Mouse (Mus musculus): ENCODE results near the gene Armc5. TPM values are rescaled to one million over a fixed set of nuclear protein-coding genes. Genes with fewer than 3 reads are reported as not detected.
A peak's percentile ranks its signal among the peaks of the same experiment; 100 is the strongest.

Gene Armc5
- polyA plus RNA-seq, 1 experiment from 2014 or later, result 15.8 TPM

- ATAC-seq (replicated peaks; ENCODE audit: low FRiP score) (no peak), DNase-seq (ENCODE audit: low spot score) (no peak)
- Histone ChIP-seq H3K36me3 (ENCODE audit: control insufficient read depth, insufficient read depth, low read length) (peaks cover 5% of the 10 kb centered on the region), H3K9me3 (ENCODE audit: control insufficient read depth, low read length) (no peaks in the 10 kb centered on the region), H3K4me2 (no peak overlapping the region), H3K27me3 (replicated peaks; ENCODE audit: control insufficient read depth, insufficient read depth, low read length) (peaks cover 13% of the 10 kb centered on the region), H3K27ac (ENCODE audit: low read depth, low read length) (no peak overlapping the region), H3K4me3 (ENCODE audit: low read depth, low read length) (no peak overlapping the region), H3K4me1 (replicated peaks; ENCODE audit: control insufficient read depth, insufficient read depth, low read length) (peaks cover 5% of the 10 kb centered on the region), H3K9ac (ENCODE audit: low read depth, low read length) (no peak overlapping the region)
- WGBS, result 85% methylated on average over 5 of the region's 5 CpGs
Measured at GRCm38 (mm10) chr7:128249998-128250397, 12.9 kb downstream of the Armc5 start.

DNA sequence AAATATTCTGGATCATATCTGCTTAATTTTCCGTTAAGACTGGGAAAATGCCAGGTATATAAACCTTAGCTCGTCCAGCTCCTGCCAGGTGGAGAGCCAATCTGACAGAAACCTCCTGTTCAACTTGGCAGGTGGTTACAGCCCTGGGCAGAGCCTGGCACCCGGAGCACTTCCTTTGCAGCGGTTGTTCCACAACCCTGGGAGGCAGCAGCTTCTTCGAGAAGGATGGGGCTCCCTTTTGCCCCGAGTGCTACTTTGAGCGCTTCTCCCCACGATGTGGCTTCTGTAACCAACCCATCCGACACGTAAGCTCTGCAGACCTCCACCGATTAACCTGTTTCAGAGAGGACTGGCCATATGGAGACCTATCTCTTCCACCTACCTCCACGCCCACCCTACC is 14.8 kb downstream of the Armc5 start:
- peaks cover 4% of the 10 kb centered on the region for H3K36me3 ChIP-seq (ENCODE audit: control insufficient read depth, insufficient read depth, low read length)
- H3K27ac ChIP-seq (ENCODE audit: low read depth, low read length), result no peak overlapping the region
- 62% methylated on average over 12 of the region's 12 CpGs for WGBS
- ATAC-seq (replicated peaks; ENCODE audit: low FRiP score) (no peak), DNase-seq (ENCODE audit: low spot score) (peak; percentile 27)
- H3K4me2 ChIP-seq, result peak overlapping the region; percentile 49
- no peaks in the 10 kb centered on the region for H3K9me3 ChIP-seq (ENCODE audit: control insufficient read depth, low read length)
- peaks cover 4% of the 10 kb centered on the region for H3K4me1 ChIP-seq (replicated peaks; ENCODE audit: control insufficient read depth, insufficient read depth, low read length)
- H3K9ac ChIP-seq (ENCODE audit: low read depth, low read length), result no peak overlapping the region
- H3K4me3 ChIP-seq (ENCODE audit: low read depth, low read length), result no peak overlapping the region
- H3K27me3 ChIP-seq (replicated peaks; ENCODE audit: control insufficient read depth, insufficient read depth, low read length), result peaks cover 13% of the 10 kb centered on the region

- DNase-seq (ENCODE audit: low spot score) (peak; percentile 35), ATAC-seq (replicated peaks; ENCODE audit: low FRiP score) (no peak)
- H3K4me2 ChIP-seq, result peak overlapping the region; percentile 49
- peaks cover 13% of the 10 kb centered on the region for H3K27me3 ChIP-seq (replicated peaks; ENCODE audit: control insufficient read depth, insufficient read depth, low read length)
- peaks cover 7% of the 10 kb centered on the region for H3K4me1 ChIP-seq (replicated peaks; ENCODE audit: control insufficient read depth, insufficient read depth, low read length)
- 0 out of 2 replicates have a peak overlapping the region, but pooled peaks have one; percentile 5 for H3K9ac ChIP-seq (ENCODE audit: low read depth, low read length)
- no peak overlapping the region for H3K27ac ChIP-seq (ENCODE audit: low read depth, low read length)
- no peak overlapping the region for H3K4me3 ChIP-seq (ENCODE audit: low read depth, low read length)
- WGBS, result 24% methylated on average over 24 of the region's 24 CpGs
- peaks cover 4% of the 10 kb centered on the region for H3K36me3 ChIP-seq (ENCODE audit: control insufficient read depth, insufficient read depth, low read length)
- H3K9me3 ChIP-seq (ENCODE audit: control insufficient read depth, low read length), result no peaks in the 10 kb centered on the region
Measured at GRCm38 (mm10) chr7:128252609-128253008, 15.5 kb downstream of the Armc5 start.

- WGBS, result 58% methylated on average over 2 of the region's 2 CpGs
- Histone ChIP-seq H3K4me2 (no peak overlapping the region), H3K27ac (ENCODE audit: low read depth, low read length) (no peak overlapping the region), H3K9ac (ENCODE audit: low read depth, low read length) (no peak overlapping the region), H3K4me1 (replicated peaks; ENCODE audit: control insufficient read depth, insufficient read depth, low read length) (peaks cover 5% of the 10 kb centered on the region; the same call in 1 of the 2 replicates), H3K4me3 (ENCODE audit: low read depth, low read length) (no peak overlapping the region), H3K27me3 (replicated peaks; ENCODE audit: control insufficient read depth, insufficient read depth, low read length) (peaks cover 16% of the 10 kb centered on the region), H3K36me3 (ENCODE audit: control insufficient read depth, insufficient read depth, low read length) (peaks cover 4% of the 10 kb centered on the region), H3K9me3 (ENCODE audit: control insufficient read depth, low read length) (no peaks in the 10 kb centered on the region)
- no peak for DNase-seq (ENCODE audit: low spot score)
- ATAC-seq (replicated peaks; ENCODE audit: low FRiP score), result no peak
Measured at GRCm38 (mm10) chr7:128254978-128255377, 17.8 kb downstream of the Armc5 start.

DNA sequence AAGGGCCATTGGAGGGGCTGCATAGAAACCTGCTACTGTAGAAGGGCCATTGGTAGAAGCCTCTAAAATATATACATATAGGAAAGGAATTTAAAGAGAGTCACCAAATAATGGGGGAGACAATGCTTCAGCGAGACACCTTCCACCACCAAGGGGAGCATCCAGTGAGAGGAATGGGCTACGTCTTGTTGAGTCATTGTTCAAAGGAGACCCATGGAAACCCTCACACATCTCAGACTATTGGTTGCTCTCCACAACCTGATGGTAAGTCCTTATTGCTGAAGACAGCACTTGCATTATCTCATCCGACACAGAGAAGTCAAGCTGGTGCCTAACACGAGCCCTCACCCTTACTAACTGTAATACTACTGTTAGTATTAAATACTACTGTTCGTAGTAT is 18.6 kb downstream of the Armc5 start:
- Histone ChIP-seq H3K27ac (ENCODE audit: low read depth, low read length) (no peak overlapping the region), H3K4me1 (replicated peaks; ENCODE audit: control insufficient read depth, insufficient read depth, low read length) (peaks cover 5% of the 10 kb centered on the region; the same call in 1 of the 2 replicates), H3K4me2 (no peak overlapping the region), H3K36me3 (ENCODE audit: control insufficient read depth, insufficient read depth, low read length) (peaks cover 4% of the 10 kb centered on the region), H3K27me3 (replicated peaks; ENCODE audit: control insufficient read depth, insufficient read depth, low read length) (peaks cover 16% of the 10 kb centered on the region), H3K4me3 (ENCODE audit: low read depth, low read length) (no peak overlapping the region), H3K9ac (ENCODE audit: low read depth, low read length) (no peak overlapping the region), H3K9me3 (ENCODE audit: control insufficient read depth, low read length) (no peaks in the 10 kb centered on the region)
- 72% methylated on average over 5 of the region's 5 CpGs for WGBS
- no peak for ATAC-seq (replicated peaks; ENCODE audit: low FRiP score)
- no peak for DNase-seq (ENCODE audit: low spot score)

DNA sequence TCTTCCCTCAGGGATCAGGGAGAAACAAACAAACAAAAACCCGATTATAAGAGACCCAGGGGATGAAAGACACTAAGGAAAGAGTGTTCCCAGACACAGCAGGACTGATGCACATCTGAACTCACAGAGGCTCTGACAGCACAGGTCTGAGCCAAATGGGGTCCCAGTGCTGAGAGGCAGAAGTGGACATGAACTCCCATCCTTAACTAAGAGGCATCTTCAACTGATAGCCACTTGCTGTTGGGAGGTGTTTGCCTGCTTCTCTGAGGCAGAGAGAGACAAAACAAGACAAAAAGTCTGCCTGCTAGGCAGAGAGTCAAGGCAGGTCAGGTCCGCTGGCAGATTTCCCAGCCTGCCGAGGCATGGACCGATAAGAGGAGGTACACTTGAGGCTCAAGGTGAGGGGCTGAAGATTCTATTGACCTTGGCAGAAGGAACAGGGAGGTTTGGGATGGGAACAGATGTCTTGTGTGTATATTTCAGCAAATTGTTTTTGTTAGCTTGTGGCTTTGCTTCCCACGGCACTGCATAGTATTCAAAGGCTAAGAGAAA is 19.7 kb downstream of the Armc5 start:
- 58% methylated on average over 5 of the region's 5 CpGs for WGBS
- peaks cover 4% of the 10 kb centered on the region for H3K36me3 ChIP-seq (ENCODE audit: control insufficient read depth, insufficient read depth, low read length)
- no peak overlapping the region for H3K4me3 ChIP-seq (ENCODE audit: low read depth, low read length)
- ATAC-seq (replicated peaks; ENCODE audit: low FRiP score), result no peak
- no peaks in the 10 kb centered on the region for H3K9me3 ChIP-seq (ENCODE audit: control insufficient read depth, low read length)
- no peak overlapping the region for H3K4me2 ChIP-seq
- no peak overlapping the region for H3K27ac ChIP-seq (ENCODE audit: low read depth, low read length)
- H3K4me1 ChIP-seq (replicated peaks; ENCODE audit: control insufficient read depth, insufficient read depth, low read length), result peaks cover 5% of the 10 kb centered on the region; the same call in 1 of the 2 replicates
- no peak overlapping the region for H3K9ac ChIP-seq (ENCODE audit: low read depth, low read length)
- peaks cover 14% of the 10 kb centered on the region for H3K27me3 ChIP-seq (replicated peaks; ENCODE audit: control insufficient read depth, insufficient read depth, low read length)
- no peak for DNase-seq (ENCODE audit: low spot score)

GRCm38 (mm10) chr7:128265411-128265810 is 28.3 kb downstream of the Armc5 start, which contains the start of gene Slc5a2:
TSS of gene Slc5a2 (plus strand) at chr7:128265657.
- no peak within 1 kb of the TSS for H3K9ac ChIP-seq (ENCODE audit: low read depth, low read length)
- no peaks in the 10 kb centered on the region for H3K36me3 ChIP-seq (ENCODE audit: control insufficient read depth, insufficient read depth, low read length)
- H3K4me2 ChIP-seq, result no peak within 1 kb of the TSS
- H3K9me3 ChIP-seq (ENCODE audit: control insufficient read depth, low read length), result no peaks in the 10 kb centered on the region
- DNase-seq (ENCODE audit: low spot score), result no peak
- H3K27me3 ChIP-seq (replicated peaks; ENCODE audit: control insufficient read depth, insufficient read depth, low read length), result peaks cover 5% of the 10 kb centered on the region; the same call in 1 of the 2 replicates
- WGBS, result 69% methylated on average over 6 of the region's 6 CpGs
- no peak within 1 kb of the TSS for H3K4me3 ChIP-seq (ENCODE audit: low read depth, low read length)
- H3K27ac ChIP-seq (ENCODE audit: low read depth, low read length), result no peak within 1 kb of the TSS
- no peak for ATAC-seq (replicated peaks; ENCODE audit: low FRiP score)
- H3K4me1 ChIP-seq (replicated peaks; ENCODE audit: control insufficient read depth, insufficient read depth, low read length), result peaks cover 4% of the 10 kb centered on the region

DNA sequence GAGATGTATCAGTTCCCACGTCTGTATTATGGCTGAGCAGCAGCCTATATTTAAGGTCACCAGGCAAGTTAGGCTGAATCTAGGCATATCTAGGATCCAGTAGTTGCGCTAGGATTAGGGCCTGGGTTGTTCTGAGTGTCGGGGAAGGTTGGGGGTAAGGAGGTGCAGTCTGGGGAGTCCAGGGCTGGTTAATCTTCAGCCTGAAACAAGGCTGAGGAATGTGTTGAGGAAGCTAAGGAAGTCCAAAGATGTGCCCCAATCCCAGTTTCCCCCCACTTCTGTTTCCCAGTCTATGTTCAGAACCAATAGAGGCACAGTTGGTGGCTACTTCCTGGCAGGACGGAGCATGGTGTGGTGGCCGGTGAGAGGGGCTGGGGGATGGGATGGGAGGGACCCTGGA is 28.9 kb downstream of the Armc5 start:
- DNase-seq (ENCODE audit: low spot score), result no peak
- H3K27me3 ChIP-seq (replicated peaks; ENCODE audit: control insufficient read depth, insufficient read depth, low read length), result peaks cover 5% of the 10 kb centered on the region; the same call in 1 of the 2 replicates
- no peak for ATAC-seq (replicated peaks; ENCODE audit: low FRiP score)
- H3K9ac ChIP-seq (ENCODE audit: low read depth, low read length), result no peak overlapping the region
- no peak overlapping the region for H3K27ac ChIP-seq (ENCODE audit: low read depth, low read length)
- 64% methylated on average over 5 of the region's 5 CpGs for WGBS
- H3K36me3 ChIP-seq (ENCODE audit: control insufficient read depth, insufficient read depth, low read length), result peaks cover 4% of the 10 kb centered on the region; the same call in 1 of the 2 replicates
- H3K4me3 ChIP-seq (ENCODE audit: low read depth, low read length), result no peak overlapping the region
- peaks cover 10% of the 10 kb centered on the region for H3K4me1 ChIP-seq (replicated peaks; ENCODE audit: control insufficient read depth, insufficient read depth, low read length)
- no peak overlapping the region for H3K4me2 ChIP-seq
- no peaks in the 10 kb centered on the region for H3K9me3 ChIP-seq (ENCODE audit: control insufficient read depth, low read length)

GRCm38 (mm10) chr7:128267391-128267790 is 30.2 kb downstream of the Armc5 start:
- WGBS, result 65% methylated on average over 13 of the region's 13 CpGs
- H3K4me3 ChIP-seq (ENCODE audit: low read depth, low read length), result no peak overlapping the region

More at GRCm38 (mm10) chr7:128267391-128267790, 30.2 kb downstream of the Armc5 start:
- ATAC-seq (replicated peaks; ENCODE audit: low FRiP score), result no peak
- peaks cover 5% of the 10 kb centered on the region; the same call in 1 of the 2 replicates for H3K27me3 ChIP-seq (replicated peaks; ENCODE audit: control insufficient read depth, insufficient read depth, low read length)
- H3K4me1 ChIP-seq (replicated peaks; ENCODE audit: control insufficient read depth, insufficient read depth, low read length), result peaks cover 11% of the 10 kb centered on the region
- no peak overlapping the region for H3K4me2 ChIP-seq
- no peak overlapping the region for H3K9ac ChIP-seq (ENCODE audit: low read depth, low read length)
- no peaks in the 10 kb centered on the region for H3K9me3 ChIP-seq (ENCODE audit: control insufficient read depth, low read length)
- H3K36me3 ChIP-seq (ENCODE audit: control insufficient read depth, insufficient read depth, low read length), result peaks cover 13% of the 10 kb centered on the region; the same call in 1 of the 2 replicates
- no peak overlapping the region for H3K27ac ChIP-seq (ENCODE audit: low read depth, low read length)
- no peak for DNase-seq (ENCODE audit: low spot score)

Data from liver, embryonic 11.5 days (tissue).